Mouse (Mus musculus): ENCODE measurements around the gene Arhgdib.

Arhgdib gene

DNA sequence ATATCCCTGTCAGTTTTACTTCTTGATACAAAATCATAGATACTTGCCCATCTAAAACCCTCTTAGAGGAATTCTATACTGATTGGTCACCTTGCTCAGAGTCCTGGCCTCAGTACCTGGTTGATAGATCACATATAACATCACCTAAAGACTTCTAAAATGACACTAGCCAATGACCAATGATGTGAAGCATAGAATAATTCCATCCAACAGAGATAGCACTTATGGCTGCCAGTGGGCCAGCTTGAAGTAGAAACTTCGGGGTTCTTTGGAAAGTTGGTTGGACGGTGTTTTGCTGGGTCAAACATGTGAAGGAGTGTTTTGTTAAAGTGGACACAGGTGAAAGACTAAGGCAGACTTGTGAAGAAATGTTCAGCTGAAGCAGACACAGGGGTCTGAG is 8.5 kb upstream of the Arhgdib start:
- no peak for DNase-seq (ENCODE audit: extremely low spot score)

DNA sequence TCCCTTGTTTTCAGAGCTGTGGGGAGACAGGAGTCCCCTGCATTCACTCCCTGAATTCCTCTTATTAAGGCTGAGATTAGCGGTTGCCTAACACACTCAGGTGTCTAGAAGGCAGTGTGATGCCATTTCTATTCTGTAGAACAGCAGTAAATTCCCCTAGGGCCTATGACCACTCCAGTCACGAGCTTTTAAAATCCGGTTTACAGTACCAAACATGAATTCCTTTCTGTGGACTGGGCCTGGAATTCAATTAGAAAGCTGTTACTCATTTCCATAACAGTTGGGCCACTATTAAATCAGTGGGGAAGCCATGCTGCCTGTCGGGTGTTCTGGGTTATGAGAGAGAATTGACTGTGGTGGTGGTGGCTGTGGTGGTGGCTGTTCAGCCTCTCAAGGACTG is 6.0 kb upstream of the Arhgdib start:
- DNase-seq (ENCODE audit: extremely low spot score), result no peak

DNA sequence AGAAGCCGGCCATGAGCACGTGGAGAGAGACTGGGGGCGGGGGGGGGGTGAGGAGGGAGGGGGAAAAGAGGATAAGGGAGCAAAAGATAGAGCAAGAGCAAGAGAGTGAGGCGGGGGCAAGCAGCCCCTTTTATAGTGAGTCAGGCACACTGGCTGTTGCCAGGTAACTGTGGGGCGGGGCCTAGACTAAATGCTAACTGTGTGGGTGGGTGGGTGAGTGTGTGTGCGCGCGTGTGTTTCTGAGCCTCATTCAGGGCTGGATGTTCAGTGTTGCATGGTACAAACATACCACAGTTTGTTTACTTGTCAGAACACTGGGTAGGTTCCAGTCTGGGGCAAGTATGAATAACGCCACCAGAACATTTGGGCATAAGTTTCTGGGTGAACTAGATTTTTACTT is 5.2 kb upstream of the Arhgdib start:
- DNase-seq (ENCODE audit: extremely low spot score), result no peak

DNA sequence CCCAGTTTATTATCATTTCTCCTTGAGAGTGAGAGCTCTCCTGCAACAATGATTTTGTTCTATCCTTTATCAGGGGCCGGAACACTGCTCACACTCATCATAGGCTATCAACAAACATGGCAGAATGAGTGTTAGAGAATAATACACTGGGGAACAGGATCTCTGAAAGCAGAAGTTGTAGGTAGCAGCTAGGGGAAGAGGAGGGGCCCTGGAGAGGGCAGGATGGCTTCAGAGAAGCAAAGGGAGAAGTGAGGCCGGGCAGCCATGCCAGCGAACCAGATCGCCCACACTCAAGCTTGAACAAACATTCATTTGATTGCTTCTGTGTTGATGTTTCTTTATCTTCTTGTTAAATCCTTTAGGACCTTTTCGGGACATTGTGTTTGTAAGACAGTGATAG is 4.5 kb upstream of the Arhgdib start:
- no peak for DNase-seq (ENCODE audit: extremely low spot score)

DNA sequence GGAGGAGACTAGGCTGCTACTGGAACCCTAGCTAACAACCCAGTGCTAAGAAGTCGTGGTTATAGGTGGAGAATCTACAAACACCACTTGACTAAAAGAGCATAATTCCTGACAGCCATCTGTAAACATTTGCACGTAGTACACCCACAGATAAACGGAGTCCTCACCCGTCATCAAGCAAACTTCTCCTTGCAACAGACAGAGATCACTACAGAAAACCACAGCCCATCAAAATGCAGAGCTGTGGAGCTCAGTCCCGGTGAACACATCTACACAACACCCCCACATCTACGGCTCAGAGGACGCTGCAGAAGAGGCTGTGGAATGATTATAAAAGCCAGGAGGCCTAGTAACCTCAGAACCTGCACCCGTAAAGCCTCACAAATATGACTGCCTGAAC is 2.8 kb upstream of the Arhgdib start:
- DNase-seq (ENCODE audit: extremely low spot score), result no peak

DNA sequence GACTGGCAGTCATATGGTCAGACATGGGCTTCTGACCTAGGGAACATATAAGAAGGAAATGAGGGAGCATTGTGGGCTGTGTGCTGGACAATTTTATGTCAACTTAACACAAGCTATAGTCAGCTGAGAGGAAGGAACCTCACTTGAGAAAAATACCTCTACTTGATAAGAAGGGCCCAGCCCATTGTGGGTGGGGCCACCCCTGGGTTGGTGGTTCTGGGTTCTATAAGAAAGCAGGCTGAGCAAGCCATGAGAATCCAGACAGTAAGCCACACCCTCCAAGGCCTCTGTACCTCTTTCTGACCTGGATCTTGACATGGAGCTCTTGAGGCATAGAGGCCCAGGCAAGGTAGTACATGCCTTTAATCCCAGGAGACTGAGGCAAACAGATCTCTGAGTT is 1.7 kb upstream of the Arhgdib start:
- DNase-seq (ENCODE audit: extremely low spot score), result no peak

DNA sequence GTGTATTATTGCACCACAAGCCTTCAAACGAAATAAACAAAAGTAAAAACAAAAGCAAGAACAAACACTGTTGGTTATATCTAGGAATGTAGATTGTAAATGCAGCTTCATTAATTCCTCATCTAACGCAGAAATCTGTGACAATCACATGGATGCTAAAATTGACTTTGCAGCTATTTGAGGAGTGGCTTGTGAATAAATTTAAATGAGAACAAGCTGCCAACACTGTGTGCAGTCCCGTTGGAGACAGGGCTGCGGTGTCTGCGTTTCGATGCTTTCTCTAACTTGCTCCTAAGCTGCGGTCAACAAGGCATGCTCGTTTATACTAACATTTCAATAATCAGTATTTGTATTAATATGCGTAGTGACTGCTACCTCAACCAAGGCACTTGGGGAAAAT is 581 bp upstream of the Arhgdib start:
- no peak for DNase-seq (ENCODE audit: extremely low spot score)

DNA sequence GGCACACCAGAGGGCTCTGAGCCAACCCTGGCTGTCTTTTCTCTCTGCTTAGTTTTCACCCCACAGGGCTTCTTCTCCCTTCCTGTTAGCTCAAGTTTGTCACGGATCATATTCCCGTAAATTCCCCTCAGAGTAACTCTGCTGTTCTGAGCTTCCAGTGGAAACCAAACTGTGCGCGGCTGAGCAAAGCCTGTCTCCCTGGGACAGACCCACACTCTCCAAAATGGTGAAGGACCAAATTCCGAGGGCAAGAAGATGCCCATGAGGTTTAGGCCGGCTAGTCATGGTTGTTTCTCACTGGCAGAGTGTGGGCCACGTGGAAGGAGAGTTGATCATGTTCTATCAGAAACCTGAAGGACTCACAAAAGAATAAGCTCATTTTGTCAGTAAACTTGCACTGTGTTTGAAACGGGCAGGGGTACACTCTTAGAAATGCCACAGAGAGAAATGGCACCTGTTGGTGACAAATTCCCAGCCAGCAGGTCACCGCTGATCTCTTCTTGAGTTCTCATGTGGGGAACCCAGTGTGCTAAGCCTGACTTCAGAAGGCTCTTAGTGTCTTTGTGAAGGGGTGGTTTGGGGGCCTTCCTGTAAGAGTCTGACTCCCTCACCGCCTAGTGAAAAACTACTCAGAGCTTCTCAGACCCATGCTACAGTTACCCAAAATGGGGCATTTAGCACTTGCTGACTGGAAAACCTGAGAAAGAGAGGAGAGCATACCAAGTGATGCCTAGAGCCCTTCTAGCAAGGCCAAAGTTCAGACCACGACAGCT is 1.3 kb downstream of the Arhgdib start:
- DNase-seq (ENCODE audit: extremely low spot score), result no peak

DNA sequence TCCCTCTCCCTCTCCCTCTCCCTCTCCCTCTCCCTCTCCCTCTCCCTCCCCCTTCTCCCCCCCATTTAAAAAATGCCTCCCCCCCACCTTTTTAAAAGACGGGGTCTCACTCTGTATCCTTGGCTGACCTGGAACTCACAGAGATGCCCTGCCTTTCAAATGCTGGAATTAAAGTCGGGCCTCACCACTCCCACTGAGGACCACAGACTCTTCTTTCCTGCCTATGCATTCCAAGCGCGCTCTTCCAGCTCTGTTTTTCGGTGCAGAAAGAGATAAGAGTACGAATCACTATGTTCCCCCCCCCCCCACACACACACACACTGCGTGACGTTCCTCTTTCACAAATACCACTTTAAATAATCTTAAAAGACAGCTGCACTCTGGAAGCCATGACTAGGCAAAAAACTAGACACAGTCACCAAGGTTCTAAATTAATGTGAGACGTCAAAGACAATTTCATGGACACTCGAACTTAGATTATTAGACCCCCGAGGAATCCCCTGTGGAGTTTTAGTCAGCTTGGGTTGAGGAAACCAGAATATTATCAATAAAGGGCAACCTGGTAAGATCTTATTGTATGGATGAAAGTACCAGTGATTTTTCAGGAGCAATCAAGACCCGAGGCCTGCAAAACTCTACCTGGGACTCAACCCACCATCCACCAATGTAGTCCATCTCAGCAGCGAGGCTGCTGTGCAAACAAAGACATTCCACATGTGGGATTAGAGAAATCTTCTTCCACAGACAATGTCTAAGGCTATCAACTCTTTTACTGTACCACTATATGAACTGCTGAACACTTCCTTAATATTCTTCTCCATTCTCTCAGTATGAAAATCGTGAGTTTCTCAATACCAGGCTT is 2.1 kb downstream of the Arhgdib start:
- no peak for DNase-seq (ENCODE audit: extremely low spot score)

DNA sequence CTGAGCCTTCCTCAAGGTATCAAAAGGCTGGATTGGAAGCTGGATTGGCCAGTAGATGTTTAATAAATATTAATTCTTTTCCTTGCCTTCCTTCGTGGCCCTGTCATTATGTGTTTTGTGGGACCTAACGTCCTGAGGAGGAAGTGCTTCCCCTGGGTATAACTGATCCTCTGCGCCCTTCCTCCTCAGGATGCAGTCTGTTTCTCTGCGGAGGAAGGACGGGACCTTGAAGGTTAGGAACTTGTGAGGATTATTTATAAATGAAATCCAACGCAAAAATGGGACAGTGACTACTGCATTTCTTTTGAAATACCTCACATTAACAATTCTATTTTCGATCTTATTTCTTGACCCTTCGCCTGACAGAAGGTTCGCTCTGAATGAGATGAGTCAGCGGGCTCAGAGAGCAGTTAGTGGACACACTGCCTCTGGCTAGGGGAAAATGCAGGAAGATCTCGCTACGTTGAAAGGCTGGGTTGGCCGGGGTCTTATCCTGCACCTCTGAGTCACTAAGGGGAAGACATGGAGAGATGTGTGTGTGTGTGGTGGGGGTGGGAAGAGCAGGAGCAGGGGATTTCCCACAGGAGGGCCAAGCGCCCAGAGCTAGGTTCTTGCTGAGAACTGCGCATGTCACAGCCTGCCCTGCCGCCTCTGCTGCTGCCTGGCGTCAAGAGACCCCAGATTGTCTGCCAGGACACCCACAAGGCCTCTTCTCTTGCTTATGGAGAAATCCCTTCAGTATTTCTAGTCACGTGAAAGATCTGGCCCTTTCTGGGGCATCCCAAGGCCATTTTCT is 3.2 kb downstream of the Arhgdib start:
- no peak for DNase-seq (ENCODE audit: extremely low spot score)

DNA sequence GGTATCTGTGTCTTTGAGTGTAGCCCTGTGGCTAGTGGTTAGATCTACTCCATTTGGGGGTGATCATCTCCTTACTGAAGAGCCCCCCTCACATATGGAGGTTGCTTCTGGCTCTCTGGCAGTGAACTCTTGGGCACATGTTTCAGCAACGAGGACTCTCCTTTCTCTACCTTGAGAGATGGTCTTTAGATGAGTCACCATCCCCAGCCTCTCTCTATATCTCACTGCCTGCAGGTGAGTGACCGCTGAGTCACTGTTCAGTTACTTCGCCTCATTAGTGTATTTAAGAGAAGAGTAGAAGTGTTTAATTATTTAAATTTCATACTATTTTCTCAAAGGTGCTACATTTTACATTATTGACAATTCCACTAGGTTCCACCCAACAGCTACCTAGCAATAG is 4.6 kb downstream of the Arhgdib start:
- DNase-seq (ENCODE audit: extremely low spot score), result no peak

DNA sequence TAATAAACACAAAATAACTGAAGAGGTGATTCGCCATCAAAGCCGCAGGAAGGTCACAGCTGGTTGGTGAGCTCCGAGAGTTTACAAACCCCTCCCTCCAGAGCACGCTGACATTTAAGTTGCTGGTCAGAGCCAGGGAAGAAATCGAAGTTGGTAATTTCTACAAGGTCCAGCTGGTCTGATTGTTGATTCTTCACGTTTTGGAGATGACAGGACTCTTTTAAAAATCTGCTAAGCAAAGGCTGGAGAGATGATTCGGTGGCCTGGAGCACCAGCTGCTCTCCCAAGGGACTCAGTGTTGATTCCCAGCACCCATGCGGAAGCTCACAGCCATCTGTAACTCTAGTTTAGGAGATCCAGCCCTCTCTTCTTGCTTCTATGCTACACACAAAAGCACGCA is 5.3 kb downstream of the Arhgdib start:
- DNase-seq (ENCODE audit: extremely low spot score), result no peak

DNA sequence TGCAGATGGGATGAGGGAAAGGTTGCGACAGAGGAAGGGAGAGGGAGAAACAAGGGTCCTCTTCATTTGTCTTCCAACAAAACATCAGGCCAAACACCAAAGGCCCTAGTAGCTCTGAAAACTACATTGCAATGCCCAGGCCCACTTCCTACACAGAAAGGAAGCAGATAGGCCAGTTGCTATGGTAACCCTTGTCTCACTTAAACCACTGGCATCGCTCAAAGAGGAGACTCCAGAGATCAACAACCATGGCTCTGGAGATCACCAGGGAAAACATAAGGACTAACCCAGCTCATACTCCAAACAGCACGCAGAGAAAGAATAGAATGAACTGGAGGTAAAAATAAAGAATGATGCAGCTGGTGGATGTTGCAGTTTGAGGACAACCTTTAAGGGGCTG is 6.5 kb downstream of the Arhgdib start:
- DNase-seq (ENCODE audit: extremely low spot score), result no peak

DNA sequence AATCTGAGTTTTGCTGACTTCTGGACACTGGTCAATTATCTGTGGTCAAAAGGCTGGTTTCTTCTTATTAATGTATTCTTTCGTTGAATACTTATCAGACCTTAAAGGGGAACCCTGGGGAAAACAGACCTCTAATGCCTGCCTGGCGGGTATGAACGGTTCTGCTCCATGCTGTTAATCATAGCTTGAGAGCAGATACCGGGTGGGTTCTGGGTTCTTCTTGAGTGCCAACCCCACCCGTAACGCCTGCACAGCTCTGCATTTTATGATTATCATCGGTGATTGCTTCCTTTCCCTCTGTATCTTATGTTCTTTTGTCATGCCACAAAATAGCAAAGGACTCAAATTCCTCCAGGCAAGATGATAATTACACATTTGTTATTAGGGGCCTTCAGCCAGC is 7.6 kb downstream of the Arhgdib start:
- DNase-seq (ENCODE audit: extremely low spot score), result no peak

DNA sequence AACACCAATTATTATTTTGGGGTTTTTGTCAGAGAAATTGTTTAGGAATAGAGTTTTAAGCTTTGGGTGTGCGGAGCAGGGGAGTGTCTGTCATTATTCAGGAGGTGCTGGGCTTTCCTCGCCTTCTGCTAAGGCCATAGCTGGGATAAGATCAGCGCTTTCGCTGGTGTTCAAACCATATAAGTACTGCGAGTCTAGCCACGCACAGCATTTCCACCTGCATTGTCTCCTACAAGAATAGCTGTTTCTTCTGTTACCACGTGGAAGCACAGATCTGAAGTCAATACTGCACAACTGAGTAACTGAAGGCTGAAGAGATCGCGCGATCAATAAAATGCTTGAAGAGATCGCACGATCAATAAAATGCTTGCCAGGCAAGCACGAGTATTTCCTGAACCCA is 10.5 kb downstream of the Arhgdib start:
- no peak for DNase-seq (ENCODE audit: extremely low spot score)

DNA sequence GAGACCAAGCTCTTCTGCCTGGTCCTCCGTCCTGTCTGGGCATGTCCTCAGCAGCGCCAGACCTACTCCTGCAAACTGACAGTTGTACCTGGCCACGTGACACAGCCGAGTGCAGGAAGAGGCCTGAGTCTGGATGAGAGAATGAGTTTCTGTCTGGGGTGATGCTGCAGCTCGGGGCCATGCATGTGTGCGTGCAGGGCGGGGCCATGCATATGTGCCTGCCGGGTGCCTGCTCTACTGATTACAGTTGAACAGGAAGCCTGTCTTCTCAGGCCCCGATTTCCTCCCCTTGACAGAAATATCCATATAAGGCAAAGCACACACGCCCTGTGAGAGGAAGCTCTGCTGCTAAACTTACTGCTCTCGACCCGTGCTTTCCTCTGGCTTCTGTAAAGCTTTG is 11.0 kb downstream of the Arhgdib start:
- peak; percentile 41 for DNase-seq (ENCODE audit: extremely low spot score)

DNA sequence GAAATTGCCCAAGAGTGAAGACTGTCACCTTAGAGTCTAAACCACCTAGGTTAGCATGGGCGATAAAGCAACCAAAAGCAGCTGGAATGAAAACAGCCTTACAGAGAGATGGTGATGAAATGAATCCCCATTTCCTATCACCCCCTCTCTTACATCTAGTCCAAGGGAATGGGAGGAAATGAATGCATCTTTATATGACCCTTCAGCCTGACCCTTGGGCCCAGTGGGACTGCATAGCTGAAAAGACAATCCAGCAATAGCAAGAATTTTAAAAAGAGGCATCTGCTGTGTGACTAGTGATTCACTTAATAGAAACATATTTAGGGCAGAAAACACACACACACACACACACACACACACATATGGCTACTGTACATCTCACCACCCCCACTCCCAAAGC is 14.1 kb downstream of the Arhgdib start:
- DNase-seq (ENCODE audit: extremely low spot score), result no peak

DNA sequence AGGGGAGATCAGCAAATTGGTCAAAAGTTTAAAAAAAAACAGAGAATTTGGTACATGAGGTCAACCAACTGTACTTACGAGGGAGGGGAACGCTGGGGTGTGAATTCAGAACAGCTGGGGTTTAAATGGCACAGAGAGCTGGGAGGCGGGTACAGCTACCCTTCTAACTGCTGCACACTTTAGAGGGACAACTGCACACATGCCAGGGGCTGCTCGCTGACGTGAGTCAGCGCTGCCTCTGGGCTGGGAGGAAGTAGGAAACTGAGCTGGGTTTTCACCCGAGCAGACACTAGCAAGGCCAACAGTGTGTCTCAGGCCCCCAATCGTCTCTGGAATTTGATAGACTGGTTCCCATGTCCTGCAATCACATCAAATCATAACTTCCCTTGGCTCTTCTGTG is 16.6 kb downstream of the Arhgdib start:
- DNase-seq (ENCODE audit: extremely low spot score), result no peak

DNA sequence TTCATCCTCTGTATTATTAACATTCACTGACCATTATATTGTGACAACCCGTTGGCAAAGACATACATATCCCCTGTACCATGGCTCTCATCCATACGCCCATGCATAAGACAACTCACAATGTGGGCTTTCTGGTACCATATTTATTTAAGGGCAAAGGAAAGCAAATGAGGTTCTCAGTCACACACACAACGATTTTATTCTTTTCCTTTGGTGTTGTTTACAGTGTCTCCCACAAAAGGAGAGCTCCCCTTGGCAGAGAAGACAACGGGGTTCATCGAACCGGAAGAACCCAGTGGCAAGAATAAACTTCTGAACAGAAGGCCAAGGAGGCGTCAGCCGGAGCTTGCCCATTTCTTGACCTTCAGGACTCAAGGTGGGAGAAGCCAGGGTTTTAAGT is 18.2 kb downstream of the Arhgdib start, which contains the start of gene Pde6h:
Gene Pde6h, plus strand, starts transcription at position 301 of the 400 bp plus-strand sequence.
- DNase-seq (ENCODE audit: extremely low spot score), result no peak

DNA sequence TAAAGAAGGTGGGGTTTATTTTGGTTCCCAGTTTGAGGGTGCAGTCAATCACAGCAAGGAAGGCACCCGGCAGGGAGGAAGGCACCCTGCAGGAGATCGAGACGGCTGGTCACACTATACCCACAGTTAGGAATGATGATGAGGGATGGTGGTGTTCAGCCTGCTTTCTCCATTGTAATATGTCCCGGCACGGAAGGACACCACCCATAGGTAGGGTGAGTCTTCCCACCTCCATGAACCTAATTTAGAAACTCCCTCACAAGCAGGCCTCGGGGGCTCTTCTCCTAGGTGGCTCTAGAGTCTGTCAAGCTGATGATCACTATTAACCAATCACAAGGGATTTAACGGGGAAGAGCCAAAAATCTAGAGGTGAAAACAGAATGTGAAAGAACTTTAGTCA is 18.8 kb downstream of the Arhgdib start:
- DNase-seq (ENCODE audit: extremely low spot score), result no peak

DNA sequence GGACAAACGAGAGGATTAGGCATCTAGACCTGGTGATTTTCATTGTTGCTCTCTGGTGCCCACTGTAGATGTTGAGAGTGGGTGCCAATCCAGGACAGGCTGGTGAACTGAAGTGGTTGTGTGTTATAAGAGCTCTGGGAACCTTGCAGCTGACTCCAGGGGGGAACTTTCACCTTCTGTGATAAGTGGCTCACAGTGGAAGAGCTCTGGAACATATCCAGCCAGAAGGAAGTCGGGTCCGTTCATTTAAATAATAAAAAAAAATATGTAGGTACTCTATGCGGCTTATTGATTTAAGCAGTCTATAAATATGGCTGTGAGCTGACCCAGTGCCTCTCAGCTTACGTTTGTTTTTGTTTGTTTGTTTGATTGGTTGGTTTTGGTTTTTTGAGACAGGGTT is 19.6 kb downstream of the Arhgdib start, which contains the start of gene Erp27:
Gene Erp27, minus strand, starts transcription at position 101 of the 400 bp plus-strand sequence.
- DNase-seq (ENCODE audit: extremely low spot score), result no peak

DNA sequence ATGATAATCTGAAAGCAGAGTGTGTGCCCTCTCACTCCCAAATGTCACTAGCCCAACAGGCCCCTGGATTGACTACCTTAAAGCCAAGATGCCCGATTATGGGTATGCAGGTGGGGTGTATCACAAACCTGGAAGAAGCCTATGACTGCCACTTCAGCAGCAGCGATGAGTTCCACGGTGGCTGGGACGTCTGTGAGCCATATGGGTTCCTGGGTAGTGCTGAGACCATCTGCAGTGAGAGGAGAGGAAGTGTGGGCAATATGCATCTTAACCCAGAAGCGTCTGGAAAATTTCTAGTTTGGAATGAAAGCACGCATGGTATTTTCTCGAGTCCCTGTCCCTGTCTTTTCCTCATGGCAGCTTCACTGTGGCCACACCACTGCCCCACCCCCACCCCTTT is 20.1 kb downstream of the Arhgdib start:
- DNase-seq (ENCODE audit: extremely low spot score), result no peak
